Mouse (Mus musculus): ENCODE measurements around the gene Baz2a. TPM values are rescaled to one million over a fixed set of nuclear protein-coding genes. Genes with fewer than 3 reads are reported as not detected.

The Baz2a gene
- polyA plus RNA-seq, 1 experiment, result 100 TPM

DNA sequence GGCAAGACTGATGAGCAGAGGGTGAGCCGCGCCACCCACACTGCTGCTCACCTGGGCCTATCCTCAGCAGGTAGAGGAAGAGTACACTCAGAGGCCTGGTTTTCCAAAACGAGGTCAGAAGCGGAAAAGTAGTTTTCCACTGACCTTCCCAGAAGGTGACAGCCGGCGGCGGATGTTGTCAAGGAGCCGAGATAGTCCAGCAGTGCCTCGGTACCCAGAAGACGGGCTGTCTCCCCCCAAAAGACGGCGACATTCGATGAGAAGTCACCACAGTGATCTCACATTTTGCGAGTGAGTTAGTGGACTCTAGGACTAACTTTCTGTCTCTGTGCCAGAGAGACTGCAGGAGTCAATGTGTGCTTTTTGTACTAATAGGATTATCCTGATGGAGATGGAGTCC is 34.6 kb downstream of the Baz2a start:
- H3K27me3 ChIP-seq (ENCODE audit: control insufficient read depth, insufficient read depth, low read length), result no peaks in the 10 kb centered on the region
- peaks cover 15% of the 10 kb centered on the region for H3K36me3 ChIP-seq (ENCODE audit: control insufficient read depth, insufficient read depth, low read length)

DNA sequence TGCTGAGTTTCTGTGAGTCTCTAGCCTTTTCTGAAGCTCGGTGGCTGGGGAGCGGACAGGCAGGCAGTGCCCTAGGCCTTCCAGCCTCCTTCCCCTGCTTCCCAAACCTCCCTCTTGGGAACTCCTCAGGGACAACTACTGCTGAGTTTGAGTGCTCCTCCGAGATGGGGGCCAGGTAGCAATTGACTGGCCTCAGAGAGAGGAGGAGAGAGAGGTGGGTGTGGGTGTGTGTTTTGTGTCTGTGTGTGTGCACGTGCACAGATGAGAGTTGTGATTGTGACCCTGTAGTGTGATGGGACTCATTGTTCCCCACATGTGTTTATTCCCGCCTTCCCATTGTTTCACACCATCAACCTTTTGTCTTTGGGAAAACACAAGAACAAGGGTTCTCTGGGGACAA is 36.1 kb downstream of the Baz2a start:
- no peak for TF ChIP-seq CTCF (IDR thresholded peaks at IDR 0.05; ENCODE audit: control insufficient read depth, insufficient read depth, insufficient replicate concordance, low read depth, low read length)
- TF ChIP-seq POLR2A (IDR thresholded peaks at IDR 0.05; ENCODE audit: control insufficient read depth, low read depth, low read length), result no peak
- Histone ChIP-seq H3K4me1 (ENCODE audit: control insufficient read depth, insufficient read depth, low read length) (no peaks in the 10 kb centered on the region; the same call in 1 of the 2 replicates), H3K36me3 (ENCODE audit: control insufficient read depth, insufficient read depth, low read length) (peaks cover 5% of the 10 kb centered on the region), H3K27me3 (ENCODE audit: control insufficient read depth, insufficient read depth, low read length) (no peaks in the 10 kb centered on the region), H3K4me3 (ENCODE audit: control insufficient read depth, low read depth, low read length) (no peak overlapping the region), H3K27ac (ENCODE audit: control insufficient read depth, insufficient read depth, low read depth, low read length) (no peak overlapping the region)

More for the DNA sequence above, 34.6 kb downstream of the Baz2a start:
- Histone ChIP-seq H3K27ac (ENCODE audit: control insufficient read depth, insufficient read depth, low read depth, low read length) (no peak overlapping the region), H3K4me3 (ENCODE audit: control insufficient read depth, low read depth, low read length) (no peak overlapping the region), H3K4me1 (ENCODE audit: control insufficient read depth, insufficient read depth, low read length) (no peaks in the 10 kb centered on the region; the same call in 1 of the 2 replicates)
- TF ChIP-seq CTCF (IDR thresholded peaks at IDR 0.05; ENCODE audit: control insufficient read depth, insufficient read depth, insufficient replicate concordance, low read depth, low read length) (no peak), POLR2A (IDR thresholded peaks at IDR 0.05; ENCODE audit: control insufficient read depth, low read depth, low read length) (no peak)

- Histone ChIP-seq H3K4me3 (ENCODE audit: control insufficient read depth, low read depth, low read length) (no peak overlapping the region), H3K4me1 (ENCODE audit: control insufficient read depth, insufficient read depth, low read length) (no peaks in the 10 kb centered on the region; the same call in 1 of the 2 replicates), H3K36me3 (ENCODE audit: control insufficient read depth, insufficient read depth, low read length) (peaks cover 5% of the 10 kb centered on the region), H3K27ac (ENCODE audit: control insufficient read depth, insufficient read depth, low read depth, low read length) (no peak overlapping the region), H3K27me3 (ENCODE audit: control insufficient read depth, insufficient read depth, low read length) (no peaks in the 10 kb centered on the region)
- TF ChIP-seq CTCF (IDR thresholded peaks at IDR 0.05; ENCODE audit: control insufficient read depth, insufficient read depth, insufficient replicate concordance, low read depth, low read length) (no peak), POLR2A (IDR thresholded peaks at IDR 0.05; ENCODE audit: control insufficient read depth, low read depth, low read length) (no peak)
These were observed 36.8 kb downstream of the Baz2a start for GRCm38 (mm10) chr10:128128143-128128542.

DNA sequence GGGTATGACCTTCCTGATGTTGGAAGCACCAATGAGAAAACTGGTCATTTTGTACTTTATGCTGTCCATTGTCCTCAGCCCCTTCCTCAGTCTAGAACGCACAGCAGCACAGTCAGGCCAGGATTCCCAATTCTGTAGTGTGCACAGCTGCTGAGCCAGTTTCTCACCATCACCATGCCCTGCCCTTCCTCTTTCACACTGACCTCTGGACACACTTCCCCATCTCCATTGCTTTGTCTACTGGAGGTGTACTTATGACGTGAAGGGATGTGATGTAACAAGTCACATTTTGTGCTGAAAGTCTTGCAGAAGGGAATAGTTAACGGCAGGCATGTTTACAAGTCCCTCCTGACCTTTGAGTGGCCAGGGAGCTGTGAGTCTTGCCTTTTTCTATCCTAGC is 39.9 kb downstream of the Baz2a start:
- TF ChIP-seq CTCF (IDR thresholded peaks at IDR 0.05; ENCODE audit: control insufficient read depth, insufficient read depth, insufficient replicate concordance, low read depth, low read length) (no peak), POLR2A (IDR thresholded peaks at IDR 0.05; ENCODE audit: control insufficient read depth, low read depth, low read length) (no peak)
- no peak overlapping the region for H3K27ac ChIP-seq (ENCODE audit: control insufficient read depth, insufficient read depth, low read depth, low read length)
- no peaks in the 10 kb centered on the region for H3K27me3 ChIP-seq (ENCODE audit: control insufficient read depth, insufficient read depth, low read length)
- no peaks in the 10 kb centered on the region; the same call in 1 of the 2 replicates for H3K4me1 ChIP-seq (ENCODE audit: control insufficient read depth, insufficient read depth, low read length)
- H3K4me3 ChIP-seq (ENCODE audit: control insufficient read depth, low read depth, low read length), result no peak overlapping the region
- no peaks in the 10 kb centered on the region for H3K36me3 ChIP-seq (ENCODE audit: control insufficient read depth, insufficient read depth, low read length)

DNA sequence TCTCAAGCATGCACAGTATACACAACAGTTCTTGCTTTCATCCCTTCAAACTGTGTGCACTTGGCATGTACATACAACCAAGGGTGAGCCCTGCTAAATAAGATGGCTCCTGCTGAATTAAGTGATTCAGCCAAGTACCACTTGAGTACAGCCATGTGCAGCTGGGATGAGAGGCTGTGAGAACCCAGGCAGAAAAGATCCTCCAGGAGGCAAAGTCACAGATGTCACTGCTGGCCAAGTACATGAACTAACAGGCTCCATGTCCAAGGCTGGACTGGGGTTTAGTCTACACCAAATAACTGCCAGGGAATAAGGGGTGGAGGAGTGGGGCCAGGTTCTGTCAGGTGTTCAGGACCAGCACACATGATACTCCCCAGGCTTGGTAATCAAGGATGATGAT is 40.4 kb downstream of the Baz2a start:
- Histone ChIP-seq H3K36me3 (ENCODE audit: control insufficient read depth, insufficient read depth, low read length) (no peaks in the 10 kb centered on the region), H3K27me3 (ENCODE audit: control insufficient read depth, insufficient read depth, low read length) (no peaks in the 10 kb centered on the region), H3K4me3 (ENCODE audit: control insufficient read depth, low read depth, low read length) (no peak overlapping the region), H3K4me1 (ENCODE audit: control insufficient read depth, insufficient read depth, low read length) (no peaks in the 10 kb centered on the region; the same call in 1 of the 2 replicates), H3K27ac (ENCODE audit: control insufficient read depth, insufficient read depth, low read depth, low read length) (no peak overlapping the region)
- TF ChIP-seq POLR2A (IDR thresholded peaks at IDR 0.05; ENCODE audit: control insufficient read depth, low read depth, low read length) (no peak), CTCF (IDR thresholded peaks at IDR 0.05; ENCODE audit: control insufficient read depth, insufficient read depth, insufficient replicate concordance, low read depth, low read length) (no peak)

GRCm38 (mm10) chr10:128133650-128134332 is 42.4 kb downstream of the Baz2a start:
- H3K27me3 ChIP-seq (ENCODE audit: control insufficient read depth, insufficient read depth, low read length), result no peaks in the 10 kb centered on the region
- H3K27ac ChIP-seq (ENCODE audit: control insufficient read depth, insufficient read depth, low read depth, low read length), result no peak overlapping the region; the same call in 1 of the 2 replicates
- H3K4me1 ChIP-seq (ENCODE audit: control insufficient read depth, insufficient read depth, low read length), result no peaks in the 10 kb centered on the region
- TF ChIP-seq POLR2A (IDR thresholded peaks at IDR 0.05; ENCODE audit: control insufficient read depth, low read depth, low read length), result no peak
- TF ChIP-seq CTCF (IDR thresholded peaks at IDR 0.05; ENCODE audit: control insufficient read depth, insufficient read depth, insufficient replicate concordance, low read depth, low read length), result no peak
- H3K4me3 ChIP-seq (ENCODE audit: control insufficient read depth, low read depth, low read length), result no peak overlapping the region
- H3K36me3 ChIP-seq (ENCODE audit: control insufficient read depth, insufficient read depth, low read length), result no peaks in the 10 kb centered on the region

DNA sequence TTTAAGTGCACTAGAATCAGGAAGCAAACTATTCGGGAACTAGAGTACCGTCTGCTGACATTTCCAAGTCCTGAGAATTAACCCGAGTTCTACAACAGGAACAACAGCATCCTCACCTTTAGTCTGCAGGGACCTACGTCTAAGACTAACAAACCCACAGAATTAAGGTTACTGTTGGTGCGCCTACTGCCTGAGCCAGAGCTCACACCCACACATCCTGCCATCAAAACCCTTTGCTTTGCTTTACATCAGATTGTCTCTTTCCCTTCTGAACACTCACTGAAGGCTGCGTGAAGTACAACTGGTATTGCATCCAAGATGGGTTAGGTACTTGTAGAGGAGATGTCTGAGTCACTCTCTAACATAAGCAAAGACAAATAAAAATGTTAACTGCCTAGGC is 44.0 kb downstream of the Baz2a start:
- TF ChIP-seq POLR2A (IDR thresholded peaks at IDR 0.05; ENCODE audit: control insufficient read depth, low read depth, low read length) (no peak), CTCF (IDR thresholded peaks at IDR 0.05; ENCODE audit: control insufficient read depth, insufficient read depth, insufficient replicate concordance, low read depth, low read length) (no peak)
- Histone ChIP-seq H3K27ac (ENCODE audit: control insufficient read depth, insufficient read depth, low read depth, low read length) (no peak overlapping the region), H3K27me3 (ENCODE audit: control insufficient read depth, insufficient read depth, low read length) (no peaks in the 10 kb centered on the region), H3K4me1 (ENCODE audit: control insufficient read depth, insufficient read depth, low read length) (no peaks in the 10 kb centered on the region), H3K36me3 (ENCODE audit: control insufficient read depth, insufficient read depth, low read length) (no peaks in the 10 kb centered on the region), H3K4me3 (ENCODE audit: control insufficient read depth, low read depth, low read length) (no peak overlapping the region)
